Mouse (Mus musculus) lung, postnatal 0 days (tissue): ENCODE data around the gene Ankrd65. TPM values are rescaled to one million over a fixed set of nuclear protein-coding genes. Genes with fewer than 3 reads are reported as not detected.
A peak's percentile ranks its signal among the peaks of the same experiment; 100 is the strongest.
"Not testable (repeated sequence)": the region's sequence is repeated elsewhere in the genome, so short reads cannot be mapped to it uniquely, and the experiment has no call there.

Experiments
- ATAC-seq: fragments of 200-750 bp; cut with Nextera tagmentation; 2 replicates; pipeline ENCODE4 v1.8.0; 2017; ENCODE audit warnings: moderate library complexity
- DNase-seq: peaks from one replicate; pipeline ENCODE4 v3.0.0-alpha.2; 2016; ENCODE audit warnings: low spot score
- H3K27ac ChIP-seq: fragments of 300-500 bp; sonication (generic); 2 replicates; pipeline ENCODE4 v1.5.1; 2014; ENCODE audit warnings: antibody characterized with exemption, mild to moderate bottlenecking, low read length, mixed read lengths
- H3K27me3 ChIP-seq: fragments of 300-500 bp; sonication (generic); replicated peaks from 2 replicates; pipeline ENCODE4 v1.6.1; 2014; ENCODE audit warnings: low read length, mixed read lengths; ENCODE audit not compliant: insufficient read depth
- H3K36me3 ChIP-seq: fragments of 300-500 bp; sonication (generic); 2 replicates; pipeline ENCODE4 v1.6.1; 2014; ENCODE audit warnings: low read length, mixed read lengths; ENCODE audit not compliant: insufficient read depth
- H3K4me1 ChIP-seq: fragments of 300-500 bp; sonication (generic); 2 replicates; pipeline ENCODE4 v1.6.1; 2014; ENCODE audit warnings: antibody characterized with exemption, low read depth, low read length, mixed read lengths; ENCODE audit not compliant: insufficient read depth
- H3K4me2 ChIP-seq: fragments of 300-500 bp; sonication (generic); replicated peaks from 2 replicates; pipeline ENCODE4 v1.6.1; 2014; ENCODE audit warnings: low read depth, mild to moderate bottlenecking, low read length, moderate library complexity, mixed read lengths
- H3K4me3 ChIP-seq: fragments of 300-500 bp; sonication (generic); 2 replicates; pipeline ENCODE4 v1.5.1; 2014; ENCODE audit warnings: low read depth, low read length
- H3K9ac ChIP-seq: fragments of 300-500 bp; sonication (generic); replicated peaks from 2 replicates; pipeline ENCODE4 v1.6.1; 2014; ENCODE audit warnings: low read depth, mild to moderate bottlenecking
- H3K9me3 ChIP-seq: fragments of 300-500 bp; sonication (generic); 2 replicates; pipeline ENCODE4 v1.6.1; 2016; ENCODE audit warnings: low read length, mixed read lengths
- CTCF ChIP-seq: IDR thresholded peaks from 2 replicates; pipeline ENCODE4 v1.5.1; 2016; ENCODE audit warnings: antibody characterized with exemption, mild to moderate bottlenecking
- EP300 ChIP-seq: IDR thresholded peaks from 2 replicates; pipeline ENCODE4 v1.6.1; 2016; ENCODE audit warnings: antibody characterized with exemption, mild to moderate bottlenecking, control low read depth
- WGBS: fragments of 180-500 bp; shearing (Covaris S2); extraction: QIAGEN DNeasy Blood & Tissue Kit; methylation state at CpG from one replicate; pipeline ENCODE4 v1.1.7; 2014; 5-methylcytosine and 5-hydroxymethylcytosine counted together
- polyA plus RNA-seq: library from polyadenylated mRNA; unstranded; fragments of >200 nt; fragmentation: Nextera tagmentation; extraction: Ambion mirVana; gene quantifications from 2 replicates; pipeline ENCODE4 v1.2.1, GENCODE M21; 2015

Ankrd65 gene
- polyA plus RNA-seq, 1 experiment from 2014 or later = 6.0 TPM

- WGBS = 62% methylated on average over 5 of the region's 5 CpGs
- no peak within 1 kb of the TSS for H3K9ac ChIP-seq
- H3K27ac ChIP-seq = no peak within 1 kb of the TSS
- peak within 1 kb of the TSS; percentile 61; the same call in 1 of the 2 replicates for H3K4me2 ChIP-seq
- no peak for DNase-seq
- H3K4me1 ChIP-seq = no peaks in the 10 kb centered on the region
- H3K4me3 ChIP-seq = no peak within 1 kb of the TSS
- no peaks in the 10 kb centered on the region for H3K27me3 ChIP-seq
- H3K36me3 ChIP-seq = no peaks in the 10 kb centered on the region
- ATAC-seq = no peak
- TF ChIP-seq CTCF (peak; percentile 27), EP300 (no peak)
- H3K9me3 ChIP-seq = no peaks in the 10 kb centered on the region
These were observed 4.4 kb upstream of the Ankrd65 start, which contains the start of gene Tmem88b for GRCm38 (mm10) chr4:155785819-155786218. Tmem88b (minus strand) TSS chr4:155785874.

- WGBS = 57% methylated on average over 3 of the region's 3 CpGs
- H3K4me1 ChIP-seq = no peaks in the 10 kb centered on the region
- H3K9me3 ChIP-seq = no peaks in the 10 kb centered on the region
- no peaks in the 10 kb centered on the region for H3K27me3 ChIP-seq
- H3K4me2 ChIP-seq = no peak overlapping the region
- no peaks in the 10 kb centered on the region for H3K36me3 ChIP-seq
- H3K4me3 ChIP-seq = no peak overlapping the region
- TF ChIP-seq CTCF (no peak), EP300 (no peak)
- no peak overlapping the region for H3K9ac ChIP-seq
- DNase-seq = no peak
- ATAC-seq = no peak
- no peak overlapping the region for H3K27ac ChIP-seq
These were observed 1.9 kb upstream of the Ankrd65 start for GRCm38 (mm10) chr4:155788300-155788699.

- not testable (repeated sequence) for H3K27ac ChIP-seq, H3K9me3 ChIP-seq, H3K4me2 ChIP-seq, H3K36me3 ChIP-seq, ATAC-seq, H3K9ac ChIP-seq, DNase-seq, H3K4me1 ChIP-seq, H3K4me3 ChIP-seq, H3K27me3 ChIP-seq
- 77% methylated on average over 4 of the region's 4 CpGs for WGBS
These were observed 1.4 kb upstream of the Ankrd65 start for GRCm38 (mm10) chr4:155788833-155789232.

- WGBS = 51% methylated on average over 3 of the region's 3 CpGs
- TF ChIP-seq EP300 = no peak
- TF ChIP-seq CTCF = no peak
- no peak overlapping the region for H3K9ac ChIP-seq
- H3K4me2 ChIP-seq = no peak overlapping the region
- H3K27me3 ChIP-seq = no peaks in the 10 kb centered on the region
- no peaks in the 10 kb centered on the region for H3K36me3 ChIP-seq
- no peak overlapping the region for H3K4me3 ChIP-seq
- no peak overlapping the region for H3K27ac ChIP-seq
- H3K9me3 ChIP-seq = no peaks in the 10 kb centered on the region
- no peak for DNase-seq
- H3K4me1 ChIP-seq = no peaks in the 10 kb centered on the region
- peak; percentile 54 for ATAC-seq
These were observed 467 bp downstream of the Ankrd65 start for GRCm38 (mm10) chr4:155790650-155791161.

GRCm38 (mm10) chr4:155791240-155791933 is 1.1 kb downstream of the Ankrd65 start:
- no peaks in the 10 kb centered on the region for H3K9me3 ChIP-seq
- no peak overlapping the region for H3K27ac ChIP-seq
- H3K4me3 ChIP-seq = no peak overlapping the region
- H3K4me2 ChIP-seq = no peak overlapping the region
- DNase-seq (no peak), ATAC-seq (no peak)
- no peak for TF ChIP-seq EP300
- TF ChIP-seq CTCF = no peak
- WGBS = 72% methylated on average over 24 of the region's 24 CpGs
- H3K9ac ChIP-seq = no peak overlapping the region
- H3K4me1 ChIP-seq = no peaks in the 10 kb centered on the region
- H3K36me3 ChIP-seq = no peaks in the 10 kb centered on the region
- H3K27me3 ChIP-seq = no peaks in the 10 kb centered on the region

GRCm38 (mm10) chr4:155793730-155794129 is 3.5 kb downstream of the Ankrd65 start:
- Histone ChIP-seq H3K27ac (no peak overlapping the region), H3K36me3 (no peaks in the 10 kb centered on the region), H3K4me3 (no peak overlapping the region), H3K9ac (no peak overlapping the region), H3K27me3 (no peaks in the 10 kb centered on the region), H3K4me2 (no peak overlapping the region), H3K9me3 (no peaks in the 10 kb centered on the region), H3K4me1 (no peaks in the 10 kb centered on the region)
- 26% methylated on average over 2 of the region's 2 CpGs for WGBS
- ATAC-seq (no peak), DNase-seq (no peak)
- TF ChIP-seq CTCF (no peak), EP300 (no peak)
